Mouse (Mus musculus) WW6 (cell line): ENCODE measurements around the gene Fads3.

Source experiments
- DNase-seq: peaks from one replicate; pipeline ENCODE4 v3.0.0-alpha.2; 2013; ENCODE audit warnings: low read depth, low spot score

Gene Fads3

DNA sequence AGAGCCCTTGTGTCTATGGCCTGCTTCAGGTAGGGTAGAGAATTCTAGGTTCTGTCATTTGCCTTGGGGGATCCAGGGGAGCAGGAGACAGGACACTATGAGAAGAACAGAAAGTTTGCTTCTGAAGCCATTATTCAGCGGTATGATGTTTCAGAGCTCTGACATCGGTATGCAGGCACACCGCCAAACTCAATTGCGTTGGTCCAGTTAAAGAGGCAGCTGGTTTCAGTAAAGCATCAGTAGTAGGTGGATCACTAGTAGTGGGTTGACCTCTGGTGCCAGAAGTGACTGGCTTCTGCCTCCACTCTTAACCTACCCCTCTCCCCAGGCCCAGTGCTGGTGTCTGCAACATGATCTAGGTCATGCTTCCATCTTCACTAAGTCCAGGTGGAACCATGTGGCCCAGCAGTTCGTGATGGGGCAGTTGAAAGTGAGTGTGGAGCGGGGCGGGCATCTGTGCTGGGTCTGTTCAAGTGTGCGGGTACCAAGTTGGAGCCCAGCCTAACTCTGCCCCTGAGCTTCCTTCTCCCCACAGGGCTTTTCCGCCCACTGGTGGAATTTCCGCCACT is 12.4 kb downstream of the Fads3 start:
- DNase-seq, result no peak

DNA sequence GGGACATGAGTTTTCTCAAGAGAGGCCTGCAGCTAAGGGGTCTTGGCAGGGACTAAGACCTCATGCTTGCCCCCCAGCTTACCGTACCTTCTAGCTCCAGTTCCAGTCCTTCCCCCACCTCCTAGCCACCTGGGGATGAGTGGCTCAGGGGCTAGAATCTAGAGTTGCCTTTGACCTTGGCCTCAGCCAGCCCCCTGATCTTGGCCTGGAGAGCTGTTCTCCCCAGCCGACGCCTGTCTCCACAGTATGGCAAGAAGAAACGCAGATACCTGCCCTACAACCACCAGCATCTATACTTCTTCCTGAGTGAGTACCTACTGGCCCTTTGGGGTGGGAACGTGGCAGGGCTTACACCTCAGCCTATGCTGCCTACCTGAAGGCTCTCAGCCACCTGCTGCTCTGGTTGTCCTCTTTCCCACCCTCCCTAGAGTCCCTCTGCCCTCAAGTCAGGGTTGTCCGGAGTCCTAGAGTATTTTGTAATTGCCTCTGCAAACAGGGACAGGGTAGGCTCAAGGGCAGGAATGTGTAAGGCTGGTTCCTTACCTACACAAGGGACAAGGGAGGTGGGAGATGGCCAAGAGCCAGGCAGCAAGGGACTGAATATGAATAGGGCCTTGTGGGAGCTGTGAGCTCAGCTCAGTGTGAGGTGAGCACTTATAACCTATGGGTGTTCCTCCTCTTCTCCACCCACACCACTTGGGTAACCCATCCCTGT is 13.1 kb downstream of the Fads3 start:
- no peak for DNase-seq

DNA sequence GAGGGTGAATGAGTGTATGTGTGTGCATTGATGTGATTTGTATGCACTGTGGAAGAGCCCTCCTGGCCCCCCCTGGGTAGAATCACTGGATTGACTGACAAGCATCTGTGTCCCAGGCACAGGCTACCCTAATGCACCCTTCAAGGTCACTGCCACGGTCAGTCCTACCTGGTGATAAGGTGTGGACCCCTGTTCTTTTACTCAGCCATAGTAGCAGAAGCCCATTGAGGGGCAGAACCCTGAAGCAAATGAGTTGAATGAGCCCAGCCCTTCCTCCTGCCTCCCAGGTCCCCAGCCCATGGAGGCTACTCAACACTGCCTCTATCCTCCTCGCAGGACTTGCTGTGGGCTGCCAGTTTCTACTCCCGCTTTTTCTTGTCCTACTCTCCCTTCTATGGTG is 13.9 kb downstream of the Fads3 start:
- DNase-seq, result no peak

DNA sequence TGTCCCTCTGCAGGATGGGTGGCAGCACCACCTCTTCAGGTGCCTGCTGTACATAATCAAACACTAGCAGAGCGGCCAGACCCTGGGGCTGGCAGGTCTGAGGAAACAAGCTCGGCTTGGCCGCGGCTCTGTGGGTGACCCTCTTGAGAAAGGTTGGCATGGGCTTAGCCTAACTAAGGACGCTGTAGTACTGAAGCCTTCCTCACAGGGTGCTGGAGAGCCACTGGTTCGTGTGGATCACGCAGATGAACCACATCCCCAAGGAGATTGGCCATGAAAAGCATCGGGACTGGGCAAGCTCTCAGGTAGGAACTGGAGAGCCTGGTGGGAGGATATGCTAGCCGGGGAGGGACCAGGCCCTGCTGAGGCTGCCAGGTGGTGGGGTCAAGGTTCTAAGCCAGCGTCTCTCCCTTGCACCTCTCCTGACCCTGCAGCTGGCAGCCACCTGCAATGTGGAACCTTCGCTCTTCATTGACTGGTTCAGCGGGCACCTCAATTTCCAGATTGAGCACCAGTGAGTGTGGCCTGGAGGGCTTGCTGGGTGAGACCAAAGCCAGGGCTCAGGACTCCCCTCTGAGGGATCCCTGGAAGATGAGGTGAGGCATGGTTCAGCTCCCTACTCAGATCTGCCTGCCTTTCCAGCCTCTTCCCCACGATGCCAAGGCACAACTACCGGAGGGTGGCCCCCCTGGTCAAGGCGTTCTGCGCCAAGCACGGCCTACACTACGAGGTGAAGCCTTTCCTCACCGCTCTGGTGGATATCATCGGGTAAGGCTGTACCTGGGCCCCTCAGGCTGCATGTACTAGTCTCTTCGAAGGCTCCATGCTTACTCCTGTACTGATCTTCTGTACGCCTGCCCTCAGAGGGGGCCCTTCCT is 14.7 kb downstream of the Fads3 start:
- no peak for DNase-seq

DNA sequence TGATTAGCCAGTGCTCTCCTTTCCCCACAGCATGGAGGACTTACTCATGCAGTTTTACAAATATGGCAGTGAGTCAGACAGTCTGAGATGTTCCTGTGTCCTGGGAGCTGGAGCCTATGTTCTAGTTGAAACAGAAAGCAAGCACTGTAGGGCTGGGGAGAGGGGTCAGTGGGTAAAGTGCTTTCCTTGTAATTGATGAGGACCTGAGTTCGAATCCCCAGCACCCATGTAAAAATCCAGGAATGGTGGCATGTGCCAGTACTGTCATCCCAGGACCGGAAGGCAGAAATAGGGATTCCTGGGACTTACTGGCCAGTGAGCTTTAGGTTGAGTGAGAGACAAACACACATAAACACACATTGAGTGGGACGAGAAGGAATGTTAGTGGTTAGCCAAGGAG is 15.3 kb downstream of the Fads3 start:
- DNase-seq, result no peak

DNA sequence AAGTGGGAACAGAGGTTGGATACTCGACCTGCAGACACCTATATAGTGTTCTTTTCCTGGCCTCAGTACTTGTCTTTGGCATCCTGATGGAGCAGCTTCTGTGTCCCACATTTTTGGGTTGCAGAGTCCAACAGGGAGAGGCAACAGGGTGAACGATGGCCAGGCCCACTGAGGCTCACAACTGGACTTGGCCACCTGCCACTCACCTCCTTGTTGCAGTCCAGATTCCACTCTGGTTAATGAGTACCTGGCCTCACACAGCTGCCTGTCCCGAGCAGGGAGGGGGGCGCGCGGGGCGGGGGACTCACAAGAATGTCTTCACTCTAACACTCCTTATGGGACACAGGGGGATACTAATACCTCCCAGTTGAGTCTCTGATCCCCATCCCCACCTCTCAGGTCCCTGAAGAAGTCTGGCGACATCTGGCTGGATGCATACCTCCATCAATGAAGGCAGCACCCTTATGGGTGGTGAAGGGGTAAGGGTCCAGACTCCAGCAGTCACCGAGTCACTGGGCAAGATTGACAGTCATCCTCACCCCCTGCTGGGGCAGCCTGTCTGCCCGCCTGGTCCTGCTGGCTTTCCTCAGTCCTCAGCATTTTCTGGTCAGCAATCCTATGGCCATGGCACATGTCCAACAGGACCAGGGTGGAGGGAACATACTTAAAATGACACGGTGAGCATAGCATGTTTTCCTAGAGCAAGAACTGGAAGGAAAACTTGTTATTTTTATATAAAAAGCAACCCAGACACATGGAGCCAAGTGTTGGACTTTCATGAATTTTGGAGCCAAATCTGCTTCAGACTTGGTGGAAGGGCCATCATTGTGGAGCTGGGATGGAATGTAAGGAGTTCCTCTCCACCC is 16.4 kb downstream of the Fads3 start:
- no peak for DNase-seq

DNA sequence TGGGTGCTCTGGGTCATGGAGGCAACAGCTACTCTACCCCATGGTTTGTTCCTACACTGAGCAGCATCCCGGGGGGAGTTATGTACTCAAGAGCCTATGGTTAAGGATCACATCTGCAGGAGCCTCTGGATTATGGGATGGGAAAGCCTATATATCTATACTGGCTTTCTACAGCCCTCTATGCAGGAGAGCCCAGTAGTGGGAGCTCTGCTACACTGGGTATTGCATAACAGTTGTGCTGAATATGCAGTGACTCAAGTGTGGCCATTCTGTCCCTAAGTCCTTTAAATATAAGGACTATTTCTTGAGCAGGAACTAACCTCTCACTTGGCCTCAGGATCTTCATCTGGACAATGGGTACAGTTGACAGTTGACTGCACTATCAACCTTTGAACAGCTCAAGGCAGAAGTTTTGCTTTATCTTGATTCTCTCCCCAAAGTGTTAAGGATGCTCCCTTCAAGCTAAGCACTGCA is 17.0 kb downstream of the Fads3 start:
- no peak for DNase-seq

DNA sequence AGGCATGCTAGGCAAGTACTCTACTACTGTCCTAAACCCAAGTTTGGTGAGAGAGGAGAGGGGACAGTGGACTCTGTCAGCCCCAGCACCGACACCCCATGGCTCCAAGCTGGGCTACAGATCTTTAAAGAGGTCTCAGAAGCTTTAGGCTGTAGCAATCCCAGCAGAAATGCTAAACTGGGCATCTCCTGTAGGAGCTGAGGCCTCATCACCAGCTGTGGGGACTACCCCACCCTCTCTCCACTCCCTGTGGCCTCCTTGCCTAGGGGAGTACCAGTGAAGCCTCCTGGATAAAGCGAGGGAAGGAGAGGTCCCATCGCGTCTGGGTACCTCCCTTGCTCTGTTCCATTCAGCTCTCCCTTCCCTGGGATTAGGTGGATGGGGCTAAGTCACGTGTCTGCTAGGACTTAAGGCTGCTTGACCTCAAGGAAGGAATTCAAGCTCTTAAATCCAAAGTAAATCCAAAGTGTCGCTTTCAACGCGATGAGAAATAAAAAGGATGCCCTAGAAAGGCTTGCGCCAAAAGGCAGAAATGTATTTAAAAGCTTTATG is 17.6 kb downstream of the Fads3 start:
- DNase-seq, result no peak

DNA sequence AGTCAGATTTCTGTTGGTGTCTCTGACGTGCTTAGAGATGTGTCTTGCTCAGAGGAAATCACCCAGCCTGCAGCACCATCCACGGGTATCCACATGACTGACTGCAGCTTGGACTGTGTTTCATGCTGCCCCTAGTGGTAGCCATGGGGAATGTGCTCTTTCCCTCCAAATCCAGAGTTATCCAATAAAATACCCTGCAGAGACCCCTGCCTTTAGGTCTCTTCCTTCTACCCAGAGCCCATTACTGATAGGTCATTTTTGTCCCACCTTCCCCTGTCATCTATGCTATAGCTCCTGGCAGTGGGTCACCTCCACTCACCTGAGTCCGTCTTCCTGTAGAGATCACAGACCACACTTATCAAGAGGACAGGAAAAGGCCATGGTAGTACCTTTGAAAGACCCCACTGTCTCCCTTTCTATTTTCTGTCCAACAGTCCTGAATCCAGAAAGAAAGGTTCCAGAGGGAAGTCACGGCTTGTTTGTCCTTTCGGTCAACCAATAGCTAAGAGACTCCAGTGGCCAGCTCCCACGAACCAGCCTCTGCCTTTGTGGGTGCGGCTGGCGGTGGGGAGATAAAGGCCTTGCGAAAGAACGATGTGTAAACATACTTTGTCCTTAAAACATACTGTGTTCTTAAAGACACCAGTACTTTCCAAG is 18.7 kb downstream of the Fads3 start:
- DNase-seq, result peak; percentile 28

DNA sequence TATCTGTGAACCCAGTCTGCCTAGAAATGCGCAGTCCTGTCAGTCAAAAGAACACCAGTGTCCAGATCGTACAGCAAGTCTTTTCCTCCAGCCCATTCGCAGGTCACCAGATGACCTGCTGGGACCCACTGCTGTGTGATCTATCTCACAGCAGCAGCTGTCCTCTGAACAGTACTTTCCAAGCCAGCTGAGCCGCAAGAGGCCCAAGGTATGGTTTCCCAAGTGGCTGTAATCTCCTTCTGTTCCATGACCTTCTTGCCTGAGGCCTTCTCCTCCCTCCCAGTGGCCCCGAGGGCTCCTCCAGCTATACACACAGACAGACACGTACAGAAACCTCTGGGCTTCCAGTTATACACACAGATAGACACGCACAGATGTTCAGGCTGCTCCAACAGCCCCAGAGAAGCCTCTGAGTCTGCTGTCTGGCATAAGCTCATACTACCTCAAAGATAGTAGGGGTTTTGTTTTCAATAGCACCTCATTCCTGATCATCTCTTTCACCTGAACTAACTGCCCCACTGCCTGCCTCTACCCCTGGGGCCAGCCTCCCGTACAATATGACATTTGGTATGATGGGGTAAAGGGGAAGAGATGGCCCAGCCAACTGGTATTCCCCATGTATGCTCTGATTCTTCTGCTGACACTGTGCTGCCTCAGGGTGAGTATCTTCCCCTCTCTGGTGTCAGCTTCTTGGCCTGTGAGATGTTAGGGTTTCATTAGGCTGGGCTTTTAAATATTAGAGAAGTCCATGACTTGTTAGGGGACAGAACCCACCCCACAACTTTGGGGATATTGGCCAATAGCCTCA is 19.6 kb downstream of the Fads3 start:
- no peak for DNase-seq

DNA sequence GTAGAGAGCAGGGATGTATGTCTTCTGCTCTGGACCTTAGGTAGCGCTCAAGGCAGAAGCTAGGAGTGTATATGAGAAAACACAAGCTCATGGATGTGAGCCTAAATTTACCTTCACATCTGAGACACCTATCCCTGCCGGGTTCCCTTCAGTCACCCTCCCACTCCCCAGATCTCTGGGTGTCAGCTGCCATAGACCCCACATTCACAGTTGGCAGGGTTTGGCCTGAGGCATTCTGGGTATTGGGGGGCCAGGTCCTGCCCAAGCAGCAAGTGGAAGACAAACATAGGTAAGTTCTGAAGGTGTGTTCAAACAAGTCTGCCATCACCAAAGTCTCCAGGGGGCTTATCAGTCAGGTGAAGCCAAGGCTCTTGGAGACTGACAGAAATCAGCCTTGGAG is 20.3 kb downstream of the Fads3 start:
- DNase-seq, result no peak

DNA sequence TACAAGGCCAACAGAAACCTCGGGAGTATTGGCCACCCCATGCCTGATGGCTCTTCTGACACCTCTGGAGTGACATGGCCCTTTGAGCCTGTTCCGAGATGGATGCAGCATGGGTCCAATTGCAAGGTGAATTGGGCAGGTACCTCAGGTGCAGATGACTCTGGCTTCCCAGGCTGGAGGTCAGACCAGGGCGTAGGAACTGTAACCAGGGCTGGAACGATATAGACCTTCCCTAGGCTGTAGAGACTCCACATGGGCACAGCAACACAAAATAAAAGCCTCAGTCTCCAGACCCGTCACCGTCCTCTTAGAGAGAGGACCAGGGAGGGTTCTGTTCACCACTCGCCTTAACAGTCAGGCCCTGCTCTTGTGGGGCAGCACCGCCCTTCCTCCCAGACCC is 20.9 kb downstream of the Fads3 start:
- no peak for DNase-seq

DNA sequence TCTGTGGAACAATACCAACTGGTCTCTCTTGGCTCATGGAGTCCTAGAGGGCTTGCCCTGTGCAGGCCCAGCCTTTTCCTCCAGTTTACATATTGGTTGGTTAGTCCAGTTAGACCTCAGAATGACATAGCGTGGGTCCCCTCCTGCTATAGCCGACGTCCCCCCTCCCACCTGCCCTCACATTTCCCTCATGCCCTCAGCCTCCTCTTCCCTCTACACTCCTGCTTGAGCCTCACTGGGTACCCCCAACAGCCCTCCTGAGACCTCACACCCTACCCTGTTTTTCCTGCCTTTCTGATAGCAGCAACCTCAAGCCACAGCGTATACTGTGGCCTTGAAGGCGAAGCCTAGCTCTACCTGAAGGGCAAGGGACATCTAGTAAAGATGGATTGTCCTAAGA is 21.5 kb downstream of the Fads3 start:
- DNase-seq, result no peak

DNA sequence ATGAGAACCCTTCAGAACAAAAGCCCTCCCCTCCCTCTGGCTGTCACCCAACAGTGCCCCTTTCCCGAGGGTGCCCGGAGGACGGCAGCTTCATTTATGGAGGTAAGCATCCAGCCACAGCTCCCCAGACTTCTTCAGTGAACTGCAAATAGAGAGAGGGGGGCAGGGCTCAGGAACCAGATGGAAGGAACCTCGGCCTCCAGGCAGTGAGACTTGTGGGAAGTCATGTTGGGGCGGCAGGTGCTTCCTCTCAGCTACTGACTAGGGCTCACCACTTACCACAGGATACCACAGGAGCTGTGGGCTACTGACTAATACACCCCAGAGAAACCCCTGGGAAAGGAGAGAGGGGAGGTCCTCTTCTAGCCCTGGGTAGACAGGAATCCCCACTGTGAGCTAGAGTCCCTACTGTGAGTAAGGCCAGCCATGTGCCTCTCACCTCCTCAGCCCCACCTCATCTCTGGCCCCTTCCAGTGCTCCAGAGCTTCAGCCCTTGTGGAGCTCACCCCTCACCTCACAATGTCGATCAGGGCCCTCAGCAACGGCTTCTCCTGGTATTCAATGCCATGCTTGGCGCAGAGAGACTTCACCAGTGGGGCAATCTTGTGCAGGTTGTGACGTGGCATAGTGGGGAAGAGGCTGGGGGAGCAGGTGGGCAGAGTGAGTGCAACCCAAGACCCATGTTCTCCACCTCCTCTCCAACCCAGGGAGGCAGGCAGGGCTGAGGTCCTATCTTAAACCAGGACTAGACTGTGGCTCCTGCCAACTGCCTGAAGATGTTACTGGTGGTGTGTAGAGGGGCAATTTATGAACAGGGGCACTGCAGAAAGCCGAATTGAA is 23.0 kb downstream of the Fads3 start:
- DNase-seq, result no peak

DNA sequence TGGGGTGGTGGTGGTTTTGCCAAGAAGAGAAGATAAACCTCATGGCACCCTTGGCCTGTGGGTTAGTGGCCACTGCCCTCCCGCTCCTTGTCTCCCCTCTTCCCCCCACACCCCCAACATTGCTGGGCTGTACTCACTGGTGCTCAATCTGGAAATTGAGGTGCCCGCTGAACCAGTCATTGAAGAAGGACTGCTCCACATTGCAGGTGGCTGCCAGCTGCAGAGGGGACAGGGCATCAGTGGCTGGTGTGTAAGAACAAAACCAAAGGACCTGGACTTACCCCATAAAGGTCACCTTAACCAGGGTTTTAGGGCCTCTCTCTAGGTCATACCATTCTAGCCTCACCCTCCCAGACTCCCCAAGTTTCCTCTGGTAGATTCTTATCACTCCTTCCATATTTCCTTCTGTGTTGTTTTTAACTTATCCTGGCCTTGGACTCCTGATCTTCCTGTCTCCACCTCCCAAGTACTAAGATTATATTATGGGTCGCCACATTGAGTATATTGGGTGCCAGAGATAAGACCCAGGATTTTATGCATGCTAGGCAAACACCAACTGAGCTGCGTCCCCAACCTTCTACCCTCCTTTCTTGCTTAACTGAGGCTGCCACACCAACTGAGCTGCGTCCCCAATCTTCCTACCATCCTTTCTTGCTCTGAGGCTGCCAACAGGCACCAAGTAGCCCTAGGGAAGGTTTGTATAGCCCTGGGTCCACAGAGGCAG is 24.3 kb downstream of the Fads3 start:
- no peak for DNase-seq

DNA sequence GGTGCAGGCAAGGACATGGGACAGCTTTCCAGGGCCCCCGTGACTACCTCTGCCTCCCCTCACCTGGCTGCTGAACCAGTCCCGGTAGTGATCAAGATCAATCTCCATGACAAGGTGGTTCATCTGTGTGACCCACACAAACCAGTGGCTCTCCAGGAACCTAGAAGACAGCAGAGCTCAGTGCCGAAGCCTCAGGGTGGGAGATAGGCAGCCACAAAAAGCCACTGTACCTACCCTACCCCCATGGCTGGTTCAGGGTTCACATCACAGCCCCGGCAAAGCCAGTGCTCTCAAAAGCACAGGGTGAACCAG is 24.8 kb downstream of the Fads3 start:
- DNase-seq, result no peak

DNA sequence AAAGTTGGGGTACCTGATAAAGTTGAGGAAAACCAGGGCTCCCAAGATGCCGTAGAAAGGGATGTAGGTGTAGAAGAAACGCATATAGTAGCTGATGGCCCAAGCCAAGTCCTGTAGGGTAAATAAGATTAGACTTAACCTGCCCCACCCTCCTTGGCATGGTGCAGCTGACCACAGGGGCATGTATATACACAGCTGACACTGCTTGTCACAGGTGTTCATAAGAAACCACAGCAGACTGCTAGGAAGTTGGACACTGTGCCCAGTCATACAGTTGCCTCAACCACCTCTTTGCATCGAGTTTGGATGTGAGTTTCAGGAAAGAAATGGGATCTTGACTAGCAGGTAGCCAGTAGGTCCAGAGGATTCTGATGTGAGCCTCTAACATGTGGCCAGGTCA is 25.1 kb downstream of the Fads3 start:
- DNase-seq, result no peak

DNA sequence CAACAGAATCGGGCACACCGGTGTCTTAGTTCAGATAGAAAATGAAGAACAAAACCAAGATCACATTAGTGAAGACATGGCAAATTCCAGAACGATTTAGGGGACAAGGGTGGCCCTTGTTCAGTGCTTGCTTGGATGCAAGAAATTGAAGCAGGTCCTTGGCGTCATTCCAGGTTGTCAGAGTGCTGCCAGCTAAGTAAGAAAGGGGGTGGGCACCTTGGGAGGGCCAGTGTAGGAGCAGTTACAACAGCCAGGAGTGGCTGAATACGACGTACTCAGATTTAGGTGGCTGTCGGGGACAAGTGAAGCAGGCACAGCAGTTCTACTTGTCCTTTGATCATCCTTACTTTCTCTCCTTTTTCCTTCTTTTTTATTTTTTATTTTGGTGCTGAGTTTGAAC is 26.3 kb downstream of the Fads3 start:
- no peak for DNase-seq
